Mouse (Mus musculus): ENCODE results near the gene Acsm4. TPM values are rescaled to one million over a fixed set of nuclear protein-coding genes. Genes with fewer than 3 reads are reported as not detected.
"Not testable (repeated sequence)": the region's sequence is repeated elsewhere in the genome, so short reads cannot be mapped to it uniquely, and the experiment has no call there.

The Acsm4 gene
- not detected for total RNA-seq (2021)
- long read RNA-seq, experiment 1 = 0 reads
- long read RNA-seq, experiment 2 = 0 reads

DNA sequence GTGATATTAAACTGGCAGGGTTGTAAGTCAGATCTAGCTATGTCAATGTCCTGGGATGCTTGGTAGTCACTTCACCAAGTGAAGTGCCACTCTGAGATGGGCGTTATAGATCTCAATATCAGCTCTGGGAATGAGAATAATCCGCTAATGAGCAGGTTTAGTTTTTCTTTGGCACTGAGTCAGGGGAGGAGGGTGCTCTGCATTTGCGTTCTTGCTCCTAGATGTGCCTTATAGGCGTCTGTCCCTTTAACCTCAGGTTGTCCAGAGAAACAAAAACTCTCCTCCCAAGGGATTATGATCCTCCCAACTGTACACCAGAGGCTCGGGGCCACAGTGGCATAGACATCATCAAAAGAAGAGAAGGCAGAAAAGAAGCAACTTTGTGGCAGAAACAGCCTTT is at the start of gene Acsm4:
TSS of gene Acsm4 (plus strand) at position 301 of the 400 bp plus-strand sequence.
- DNase-seq (ENCODE audit: low spot score in 2 of 2) = no peak

DNA sequence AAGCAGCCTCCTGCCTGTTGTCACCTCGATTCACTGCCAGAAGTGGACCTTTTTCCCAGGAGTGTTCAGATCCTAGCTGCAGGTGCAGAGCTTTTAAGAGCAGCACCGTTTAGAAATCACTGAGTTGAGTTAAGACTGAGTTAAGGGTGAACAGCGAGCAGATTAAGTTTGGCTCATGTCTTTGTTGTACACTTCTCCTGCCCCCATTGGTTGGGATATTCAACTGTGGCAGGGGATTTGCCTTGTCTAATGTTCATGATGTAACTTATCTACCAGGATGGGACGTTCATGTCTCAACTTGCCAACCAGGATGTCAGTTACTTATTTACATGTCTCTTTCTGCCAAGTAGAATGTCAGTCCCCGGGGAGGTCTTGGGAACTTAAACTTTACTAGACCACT is 47.5 kb upstream of the Acsm4 start:
- DNase-seq (ENCODE audit: low spot score in 2 of 2) = no peak

DNA sequence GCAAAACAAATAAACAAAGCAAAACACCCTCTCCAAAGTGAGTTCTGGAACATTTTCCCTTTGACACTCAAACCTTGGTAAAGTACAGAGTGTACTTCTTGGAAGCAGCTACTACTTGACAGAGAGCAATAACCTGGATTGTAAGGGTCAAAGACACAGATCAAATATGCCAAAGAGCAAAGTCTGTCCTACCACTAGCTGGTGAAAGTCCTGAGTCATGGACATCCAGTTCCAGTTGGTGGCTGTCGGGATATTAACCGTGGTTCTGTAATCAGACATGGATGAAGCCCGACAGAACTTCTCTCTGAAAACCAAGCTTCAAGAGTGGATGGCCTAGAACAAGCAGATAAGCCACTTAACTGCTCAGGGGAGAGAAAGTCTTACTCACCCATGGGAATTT is 21.9 kb upstream of the Acsm4 start:
- DNase-seq (ENCODE audit: low spot score in 2 of 2) = no peak

DNA sequence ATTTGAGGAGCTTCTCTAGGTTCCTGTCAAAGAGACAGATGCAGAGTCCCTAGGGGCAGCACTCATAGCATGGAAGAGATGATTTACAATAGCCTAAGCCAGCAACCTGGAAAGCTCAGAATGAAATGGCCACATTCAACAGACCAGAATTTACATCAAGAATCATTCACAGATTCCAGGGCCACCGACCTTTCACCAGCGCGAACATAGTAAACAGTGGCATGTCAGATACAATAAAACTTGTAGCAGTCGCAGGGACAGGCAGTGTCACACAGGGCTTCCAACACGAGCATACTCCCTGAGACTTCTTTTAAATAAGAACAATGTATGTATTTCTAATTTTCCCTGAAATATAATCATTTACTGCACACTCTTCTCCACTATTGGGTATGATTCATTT is 19.4 kb upstream of the Acsm4 start:
- DNase-seq (ENCODE audit: low spot score in 2 of 2) = no peak

DNA sequence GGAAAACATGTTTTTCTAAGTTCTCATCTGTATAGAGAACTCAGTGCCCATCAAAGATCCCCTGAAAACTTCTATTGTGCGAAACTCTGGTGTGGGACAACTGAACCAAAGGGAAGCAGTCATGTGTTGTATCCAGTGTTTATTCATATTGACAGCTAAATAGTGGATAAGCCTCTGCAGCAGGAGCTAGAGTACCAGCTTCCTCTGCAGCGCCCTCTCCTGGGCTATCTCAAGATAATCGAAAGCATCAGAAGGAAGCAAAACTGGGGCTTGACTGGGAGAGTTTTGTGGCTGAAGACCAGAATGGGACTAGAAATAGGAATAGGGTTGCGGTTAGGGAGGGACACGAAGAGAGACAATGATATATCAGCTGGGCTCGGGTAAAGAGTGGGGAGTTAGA is 18.9 kb upstream of the Acsm4 start:
- no peak for DNase-seq (ENCODE audit: low spot score in 2 of 2)

DNA sequence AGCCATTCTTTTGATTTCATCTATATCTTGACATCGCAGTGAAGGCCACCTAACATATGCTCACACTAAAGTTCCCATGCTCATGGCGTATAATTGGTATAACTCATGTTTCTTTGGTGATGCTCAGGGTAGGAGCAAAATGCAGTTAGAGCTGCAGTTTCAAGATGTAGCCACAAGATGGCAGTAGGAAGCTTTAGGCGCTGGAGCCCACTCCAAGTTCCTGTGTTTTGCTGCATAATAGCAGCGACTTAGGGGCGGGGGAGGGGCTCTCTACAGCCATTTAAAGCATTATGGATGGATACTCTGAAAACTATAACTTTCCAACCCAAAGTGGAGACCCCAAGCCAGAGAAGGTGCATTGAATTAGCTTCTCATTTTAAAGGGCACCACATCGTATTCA is 16.4 kb upstream of the Acsm4 start:
- DNase-seq (ENCODE audit: low spot score in 2 of 2) = peak in 1 of 2 experiments; percentile 21

DNA sequence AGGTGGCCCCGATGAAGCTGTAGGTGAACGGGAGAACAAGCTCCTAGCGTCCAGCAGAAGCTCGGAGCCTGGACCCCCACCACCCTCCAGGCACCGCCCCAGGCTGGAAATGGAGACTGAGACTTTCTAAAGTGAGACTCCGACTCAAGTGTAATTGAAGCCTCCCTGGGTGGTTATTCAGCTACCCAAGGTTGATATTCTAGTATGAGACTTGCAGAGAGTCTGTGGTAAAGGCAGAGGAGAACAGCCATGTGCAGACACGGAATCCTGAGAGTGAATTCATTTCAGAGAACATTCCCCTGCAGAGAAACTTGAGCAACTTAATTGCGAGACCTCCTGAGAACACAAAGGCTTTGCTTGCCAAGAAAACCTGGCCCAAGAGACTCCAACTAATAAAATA is 9.7 kb upstream of the Acsm4 start:
- no peak for DNase-seq (ENCODE audit: low spot score in 2 of 2)

DNA sequence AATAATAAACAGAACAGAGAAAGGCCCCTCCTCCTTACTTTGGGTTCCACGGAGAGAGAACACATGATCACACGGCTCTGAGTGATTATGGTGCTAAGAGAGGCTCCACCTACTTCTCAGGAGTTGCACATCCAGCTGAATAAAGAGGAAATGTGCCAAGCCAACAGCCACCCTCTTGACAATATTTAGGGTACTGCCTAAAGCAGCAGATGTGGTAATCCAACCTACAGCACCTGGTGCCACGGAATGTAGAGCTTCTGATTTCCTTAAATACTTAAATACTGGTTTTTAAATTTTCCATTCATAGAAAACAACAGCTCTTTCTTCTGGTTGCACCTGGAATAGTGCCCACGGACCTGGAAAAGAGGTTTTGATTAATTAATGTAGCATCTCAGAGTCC is 7.1 kb upstream of the Acsm4 start:
- no peak for DNase-seq (ENCODE audit: low spot score in 2 of 2)

DNA sequence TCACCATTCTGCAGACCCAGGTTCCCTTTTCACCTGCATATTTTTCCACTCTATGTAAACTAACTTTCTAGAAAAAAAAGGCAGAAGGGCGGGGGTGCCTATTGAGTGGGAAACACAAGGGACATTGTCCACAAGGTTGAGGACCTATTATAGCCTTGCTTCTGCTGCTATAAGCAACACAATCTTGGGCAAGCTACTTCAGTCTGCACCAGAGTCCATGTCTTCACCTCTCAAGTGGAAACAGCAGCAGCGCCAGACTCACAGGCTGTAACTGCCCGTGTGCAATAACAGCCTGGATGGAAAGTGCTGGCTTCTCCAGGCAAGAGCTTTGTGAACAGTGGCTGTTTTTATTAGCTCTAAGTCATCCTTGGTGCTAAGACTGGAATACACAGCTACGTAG is 2.5 kb downstream of the Acsm4 start:
- DNase-seq (ENCODE audit: low spot score in 2 of 2) = no peak

DNA sequence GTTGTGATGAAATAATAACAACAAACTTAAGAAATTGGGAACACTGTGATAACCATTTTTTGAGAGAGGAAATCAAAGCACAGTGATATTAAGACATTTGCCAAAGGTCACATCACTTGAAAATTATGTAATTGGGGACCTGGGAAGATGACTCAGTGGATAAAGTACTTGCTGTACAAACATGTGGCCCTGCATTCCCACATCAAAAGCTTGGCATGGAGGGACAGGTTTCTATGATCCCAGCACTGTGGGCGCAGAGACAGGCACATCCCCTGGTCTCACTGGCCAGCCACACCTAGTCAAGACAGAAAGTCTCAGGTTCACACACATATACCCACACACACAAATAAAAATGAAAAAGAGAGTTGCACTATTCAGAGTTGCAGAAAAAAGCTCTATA is 5.1 kb downstream of the Acsm4 start:
- DNase-seq (ENCODE audit: low spot score in 2 of 2) = no peak

DNA sequence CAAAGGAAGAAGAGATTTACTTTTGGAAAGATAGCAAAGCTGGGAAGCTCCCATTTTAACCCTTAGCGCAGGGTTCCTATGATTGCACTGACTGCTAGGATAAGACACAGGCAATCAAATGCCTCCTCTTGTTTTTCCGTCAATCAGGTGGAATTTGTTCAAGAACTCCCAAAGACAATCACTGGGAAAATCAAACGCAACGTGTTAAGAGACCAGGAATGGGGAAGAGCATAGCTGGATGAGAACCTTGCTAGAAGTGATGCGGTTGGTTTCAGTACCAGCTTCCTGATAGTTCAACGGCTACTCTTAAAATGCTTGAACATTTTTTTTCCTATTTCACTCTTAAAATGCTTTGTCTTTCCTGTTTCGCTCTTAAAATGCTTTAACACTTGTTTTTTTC is 24.3 kb downstream of the Acsm4 start:
- no peak for DNase-seq (ENCODE audit: low spot score in 2 of 2)

DNA sequence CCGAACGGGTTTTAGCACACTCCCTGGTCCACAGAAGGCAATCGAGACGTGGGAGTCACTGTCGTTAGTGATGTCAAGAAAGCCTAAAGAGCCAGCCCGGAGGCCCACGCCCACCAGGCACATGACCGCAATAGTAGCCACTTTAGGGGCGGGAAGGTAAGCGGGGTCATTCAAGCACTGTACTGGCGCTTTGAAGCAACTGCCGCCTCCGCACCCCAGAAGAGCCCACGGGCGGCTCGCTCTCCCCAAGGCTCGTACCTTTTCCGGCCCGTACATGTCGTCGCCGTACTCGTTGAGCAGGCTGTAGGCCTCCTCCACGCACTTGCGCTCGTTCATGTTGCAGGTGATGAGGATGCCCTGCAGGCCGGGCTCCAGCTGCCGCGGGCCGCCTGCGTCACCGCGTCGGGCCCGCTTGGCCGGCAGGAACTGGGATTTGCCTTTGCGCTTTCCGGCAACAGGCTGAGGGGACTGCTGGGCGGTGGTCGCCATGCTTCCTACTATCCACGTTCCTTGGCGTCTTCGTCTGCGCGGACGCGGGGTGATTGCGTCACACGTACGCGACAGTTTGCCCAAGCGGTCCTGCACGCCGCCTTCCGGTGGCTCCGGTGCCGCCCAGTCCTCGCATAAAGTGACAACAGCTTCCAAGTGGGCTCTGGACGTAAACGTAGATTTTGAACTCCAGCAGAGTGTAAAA is 30.6 kb downstream of the Acsm4 start, which contains the start of gene Thumpd1:
TSS of gene Thumpd1 (minus strand) at position 546 of the 694 bp plus-strand sequence.
- peak; percentile 89 to 97 for DNase-seq (ENCODE audit: low spot score in 2 of 2)

DNA sequence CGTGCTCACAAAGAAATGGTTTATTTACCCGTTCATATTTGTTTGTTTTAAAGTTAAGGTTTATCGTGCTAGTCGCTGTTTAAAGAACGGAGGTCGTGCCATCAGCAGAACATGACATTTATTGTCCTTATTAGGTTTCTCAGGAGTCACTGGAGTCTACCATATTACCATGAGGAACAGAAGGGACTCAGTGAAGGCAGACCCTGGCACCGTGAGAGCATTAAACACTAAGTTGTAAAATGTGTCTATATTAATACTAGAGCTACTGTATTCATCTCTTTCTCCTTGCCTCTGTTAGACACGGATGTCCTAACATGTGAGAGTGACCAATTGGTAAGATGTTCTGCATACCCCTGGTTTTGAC is 31.1 kb downstream of the Acsm4 start:
- no peak for DNase-seq (ENCODE audit: low spot score in 2 of 2)

DNA sequence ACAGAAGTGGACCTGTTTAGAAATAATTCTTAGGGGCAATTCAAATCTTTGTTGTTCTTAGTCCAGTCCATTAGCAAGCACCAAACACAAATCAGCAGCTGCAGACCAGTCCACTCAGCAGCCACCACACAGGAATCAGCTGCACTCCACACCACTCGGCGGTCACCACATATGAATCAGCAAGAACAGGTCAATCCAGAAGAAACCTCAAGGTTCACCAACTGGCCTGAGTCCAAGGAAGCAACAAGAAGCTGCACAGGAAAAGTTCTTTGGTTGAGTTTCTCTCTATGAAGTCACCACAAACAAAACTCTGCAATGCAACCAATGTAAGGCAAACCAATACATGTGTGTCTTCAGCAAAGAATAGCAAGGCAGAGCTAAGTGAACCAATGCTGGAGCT is 37.8 kb downstream of the Acsm4 start:
- DNase-seq (ENCODE audit: low spot score in 2 of 2) = no peak

DNA sequence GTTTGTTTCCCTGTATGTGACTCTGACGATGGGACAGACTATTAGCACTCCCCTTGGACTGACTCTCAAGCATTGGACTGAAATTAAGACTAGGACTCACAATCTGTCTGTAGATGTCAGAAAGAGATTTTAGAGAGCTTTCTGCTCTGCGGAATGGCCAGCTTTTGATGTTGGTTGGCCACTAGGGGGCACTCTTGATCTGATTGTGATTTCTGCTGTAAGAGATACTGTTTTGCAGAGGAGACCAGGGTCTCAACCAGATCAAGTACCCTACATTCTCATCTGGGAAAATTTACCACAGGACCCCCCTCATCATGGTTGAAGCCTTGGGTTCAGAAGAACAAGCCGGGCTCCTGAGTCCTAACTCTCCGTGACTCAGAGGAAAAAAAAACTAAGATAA is 41.4 kb downstream of the Acsm4 start:
- DNase-seq (ENCODE audit: low spot score in 2 of 2) = not testable (repeated sequence)

DNA sequence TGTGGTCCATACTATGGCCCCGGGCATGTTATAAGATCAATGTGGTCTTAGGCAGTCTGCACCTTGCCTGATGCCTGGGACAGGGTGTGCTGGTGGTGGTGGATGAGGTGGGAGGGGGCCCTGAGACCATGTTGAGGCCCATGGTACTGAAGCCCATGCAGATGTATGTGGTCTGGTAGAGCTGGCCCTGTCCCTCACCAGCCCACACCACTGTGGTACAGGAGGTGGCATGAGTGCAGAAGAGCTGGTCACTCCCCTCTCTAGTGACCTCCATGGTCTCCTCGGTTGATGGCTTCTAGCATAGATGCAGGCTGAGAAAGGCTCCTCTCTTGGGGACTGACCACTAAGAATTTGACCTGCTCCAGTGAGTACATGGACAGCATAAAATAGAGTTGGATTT is 49.1 kb downstream of the Acsm4 start:
- no peak for DNase-seq (ENCODE audit: low spot score in 2 of 2)

DNA sequence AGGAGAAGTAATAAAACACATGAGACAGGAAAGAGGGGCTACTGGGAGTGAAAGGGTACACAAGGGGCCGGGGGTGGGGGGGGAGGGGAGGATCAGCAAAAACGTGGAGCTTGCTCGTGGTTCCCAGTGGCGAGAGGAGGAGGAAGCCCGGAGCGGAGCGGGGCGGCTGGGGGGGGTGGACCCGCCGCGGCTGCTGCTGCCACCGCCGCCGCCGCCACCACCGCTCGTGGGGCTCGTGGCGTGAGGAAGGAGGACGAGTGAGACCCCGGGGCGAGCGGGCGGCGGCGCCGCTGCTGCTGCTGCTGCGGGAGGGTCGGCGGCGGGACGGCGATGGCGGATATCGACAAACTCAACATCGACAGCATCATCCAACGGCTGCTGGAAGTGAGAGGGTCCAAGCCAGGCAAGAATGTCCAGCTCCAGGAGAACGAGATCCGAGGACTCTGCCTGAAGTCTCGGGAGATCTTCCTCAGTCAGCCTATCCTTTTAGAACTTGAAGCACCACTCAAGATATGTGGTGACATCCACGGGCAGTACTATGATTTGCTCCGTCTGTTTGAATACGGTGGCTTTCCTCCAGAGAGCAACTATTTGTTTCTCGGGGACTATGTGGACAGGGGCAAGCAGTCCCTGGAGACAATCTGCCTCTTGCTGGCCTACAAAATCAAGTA is 50.1 kb downstream of the Acsm4 start:
- DNase-seq (ENCODE audit: low spot score in 2 of 2) = not testable (repeated sequence)

DNA sequence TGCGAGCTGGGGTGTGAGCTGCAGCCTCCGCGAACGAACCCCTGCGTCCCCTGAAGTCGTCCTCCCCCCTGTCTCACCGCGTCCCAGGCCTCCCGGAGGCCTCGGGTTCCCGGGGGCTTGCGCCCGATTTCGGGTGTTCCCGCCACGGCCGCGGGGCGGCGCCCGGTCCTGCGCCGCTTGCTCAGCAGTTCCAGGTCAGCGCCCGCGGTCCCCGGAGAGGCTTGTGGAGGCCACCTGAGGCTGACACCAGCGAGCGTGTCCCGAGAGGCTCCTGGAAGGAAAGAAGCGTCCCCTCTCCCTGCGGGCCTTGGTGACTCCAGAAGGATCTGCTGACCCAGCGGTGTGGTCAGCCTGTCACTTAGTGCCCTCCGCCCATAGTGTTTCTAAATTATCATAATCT is 54.5 kb downstream of the Acsm4 start:
- DNase-seq (ENCODE audit: low spot score in 2 of 2) = no peak

DNA sequence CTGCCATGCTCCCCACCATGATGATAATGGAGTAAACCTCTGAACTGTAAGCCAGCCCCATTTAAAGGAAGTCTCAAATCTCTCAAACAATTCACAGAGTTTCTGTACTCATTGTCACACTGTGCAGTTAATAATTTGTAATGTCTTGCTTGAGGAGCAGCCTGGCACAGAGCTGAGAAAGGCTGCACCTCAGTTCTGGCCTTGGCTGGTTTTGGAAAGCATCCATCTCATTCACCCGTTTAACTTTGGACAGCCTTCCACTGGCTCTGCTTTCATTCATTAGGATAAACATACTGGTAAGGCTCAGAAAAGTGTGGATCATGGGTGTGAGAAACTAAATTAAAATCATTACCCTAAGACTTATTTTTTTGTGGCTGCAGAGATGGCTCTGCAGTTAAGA is 56.0 kb downstream of the Acsm4 start:
- DNase-seq (ENCODE audit: low spot score in 2 of 2) = no peak

DNA sequence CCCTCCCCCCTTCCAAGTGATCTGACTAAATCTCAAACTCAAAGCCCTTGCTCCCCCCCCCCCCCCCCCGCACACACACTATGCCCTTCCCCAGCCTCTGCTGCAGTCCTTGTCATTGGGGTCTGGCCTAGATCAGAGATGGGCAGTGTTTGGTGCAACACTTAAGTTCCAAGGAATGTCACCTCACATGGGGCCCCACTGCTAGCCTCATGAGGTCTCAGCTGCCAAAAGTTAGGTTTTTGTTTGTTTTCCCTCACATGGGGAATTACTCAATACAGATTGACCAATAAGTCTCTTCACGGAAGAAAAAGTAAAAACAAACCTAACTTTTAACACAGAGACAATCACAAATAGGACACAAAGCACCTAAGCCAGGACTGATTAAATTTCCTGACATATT is 58.9 kb downstream of the Acsm4 start:
- no peak for DNase-seq (ENCODE audit: low spot score in 2 of 2)

DNA sequence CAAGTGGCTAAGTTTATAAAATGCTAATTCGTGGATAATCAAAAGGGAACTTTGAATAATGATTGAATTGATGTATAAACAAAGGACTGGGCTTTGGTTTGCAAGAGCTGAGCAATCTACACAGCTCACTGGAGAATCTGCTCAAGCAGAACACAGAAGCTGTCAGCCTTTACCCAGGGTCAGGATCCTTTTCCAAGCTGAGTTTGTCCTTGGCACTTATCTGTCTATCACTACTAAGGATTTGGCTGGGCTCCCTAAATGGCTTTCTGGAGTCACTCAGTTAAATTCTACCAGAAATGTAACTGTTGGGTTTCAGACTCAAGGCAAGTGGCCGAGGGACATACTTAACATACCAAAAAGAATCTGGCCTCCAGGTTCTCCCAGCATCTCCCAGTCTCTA is 60.1 kb downstream of the Acsm4 start:
- no peak for DNase-seq (ENCODE audit: low spot score in 2 of 2)

DNA sequence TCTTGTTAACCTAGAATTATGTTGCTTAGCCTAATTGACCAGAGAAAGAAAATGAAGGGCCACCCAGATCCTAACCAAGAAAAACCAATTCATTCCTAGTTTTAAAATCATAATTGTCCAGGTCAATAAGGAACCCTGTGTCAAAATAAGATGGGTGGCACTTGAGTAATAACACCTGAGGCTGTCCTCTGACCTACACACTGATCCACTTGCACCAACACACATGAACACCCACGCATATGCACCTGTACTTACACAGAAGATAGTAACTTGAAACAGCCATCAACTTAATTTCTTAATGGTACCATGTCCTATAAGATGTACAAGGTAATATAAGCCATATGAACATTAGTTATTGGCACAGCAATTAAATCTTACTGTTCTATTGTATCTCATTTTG is 63.9 kb downstream of the Acsm4 start:
- DNase-seq (ENCODE audit: low spot score in 2 of 2) = no peak

DNA sequence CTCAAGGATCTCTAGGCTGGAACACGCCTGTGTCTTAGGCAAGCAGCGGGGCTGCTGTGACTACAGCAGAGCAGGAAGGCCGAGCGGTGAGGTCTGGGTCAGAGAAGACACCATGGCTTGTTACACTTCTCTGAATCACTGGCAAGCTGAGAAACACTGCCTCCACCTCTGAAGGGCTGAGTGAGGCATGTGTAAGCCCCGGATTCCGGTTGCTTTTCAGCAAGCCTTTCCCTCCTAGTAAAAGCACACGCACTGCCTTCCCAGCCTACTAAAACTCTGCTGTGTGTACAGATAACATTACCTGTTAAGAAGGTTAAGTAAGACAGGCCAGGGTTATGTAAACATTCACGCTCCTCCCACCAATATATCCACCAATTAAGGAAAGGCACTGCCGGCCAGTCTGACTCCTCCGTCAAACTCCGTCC is 70.7 kb downstream of the Acsm4 start, which contains the start of gene Acsm3:
TSS of gene Acsm3 (plus strand) at position 397 of the 425 bp plus-strand sequence.
- DNase-seq (ENCODE audit: low spot score in 2 of 2) = no peak
